Mouse (Mus musculus) E14TG2a.4 (cell line): ENCODE measurements around the gene Il17d.

ENCODE experiments used
- H3K27me3 ChIP-seq: 2 replicates; pipeline ENCODE4 v1.6.1; 2014; ENCODE audit warnings: low read length, control low read depth; ENCODE audit not compliant: insufficient read depth
- H3K36me3 ChIP-seq: 2 replicates; pipeline ENCODE4 v1.6.1; 2014; ENCODE audit warnings: low read length, control low read depth; ENCODE audit not compliant: insufficient read depth
- H3K4me1 ChIP-seq: replicated peaks from 2 replicates; pipeline ENCODE4 v1.6.1; 2014; ENCODE audit warnings: low read depth, low read length, control low read depth
- H3K4me3 ChIP-seq: replicated peaks from 2 replicates; pipeline ENCODE4 v1.5.1; 2014; ENCODE audit warnings: mild to moderate bottlenecking, low read length
- H3K9me3 ChIP-seq: 2 replicates; pipeline ENCODE4 v1.6.1; 2014; ENCODE audit warnings: low read length, control low read depth
- CTCF ChIP-seq: conservative IDR thresholded peaks from 2 replicates; pipeline ENCODE4 v1.5.1; 2014; ENCODE audit warnings: low read length
- NANOG ChIP-seq: IDR thresholded peaks from 2 replicates; pipeline ENCODE4 v1.6.1; 2014; ENCODE audit warnings: borderline replicate concordance, low read length, mixed read lengths
- POU5F1 ChIP-seq: IDR thresholded peaks from 2 replicates; pipeline ENCODE4 v1.6.1; 2014; ENCODE audit warnings: low read length, borderline replicate concordance

Gene Il17d

DNA sequence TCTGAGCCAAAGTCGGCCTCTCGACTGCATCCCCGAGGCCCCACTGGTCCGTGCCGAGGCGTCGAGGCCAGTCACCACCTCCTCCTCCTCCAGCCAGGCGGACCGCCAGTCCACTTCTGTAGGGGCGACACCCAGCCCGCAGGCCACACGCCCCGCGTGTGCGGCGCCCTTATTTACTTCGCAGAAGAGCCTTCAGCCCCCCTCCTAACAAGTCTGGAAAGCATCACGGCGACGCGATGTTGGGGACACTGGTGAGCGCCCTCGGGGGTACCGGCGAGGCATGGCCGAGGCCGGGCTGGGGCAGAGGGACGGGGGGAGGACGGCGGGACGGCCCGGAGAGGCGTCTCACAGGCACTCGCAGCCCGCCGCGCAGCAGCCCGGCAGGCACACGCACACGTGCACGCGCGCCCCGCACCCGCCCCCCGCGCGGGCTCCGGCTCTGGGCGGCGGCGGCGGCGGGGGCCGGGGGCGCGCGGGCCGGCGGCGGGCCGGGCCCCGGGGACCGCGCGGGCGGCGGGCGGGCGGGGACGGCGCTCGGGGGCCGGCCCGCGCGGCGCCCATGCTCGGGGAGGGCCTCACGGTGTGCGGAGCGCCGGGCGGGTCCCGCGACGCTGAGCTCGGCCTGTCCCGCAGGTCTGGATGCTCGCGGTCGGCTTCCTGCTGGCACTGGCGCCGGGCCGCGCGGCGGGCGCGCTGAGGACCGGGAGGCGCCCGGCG, at the start of gene Il17d:
Il17d (plus strand) TSS at position 107 of the 717 bp plus-strand sequence.
- peaks cover 74% of the 10 kb centered on the region for H3K4me1 ChIP-seq
- peak within 1 kb of the TSS; percentile 90 for H3K4me3 ChIP-seq
- no peak for TF ChIP-seq POU5F1
- TF ChIP-seq CTCF, result no peak
- no peak for TF ChIP-seq NANOG
- H3K9me3 ChIP-seq, result no peaks in the 10 kb centered on the region
- no peaks in the 10 kb centered on the region for H3K27me3 ChIP-seq
- peaks cover 33% of the 10 kb centered on the region for H3K36me3 ChIP-seq

DNA sequence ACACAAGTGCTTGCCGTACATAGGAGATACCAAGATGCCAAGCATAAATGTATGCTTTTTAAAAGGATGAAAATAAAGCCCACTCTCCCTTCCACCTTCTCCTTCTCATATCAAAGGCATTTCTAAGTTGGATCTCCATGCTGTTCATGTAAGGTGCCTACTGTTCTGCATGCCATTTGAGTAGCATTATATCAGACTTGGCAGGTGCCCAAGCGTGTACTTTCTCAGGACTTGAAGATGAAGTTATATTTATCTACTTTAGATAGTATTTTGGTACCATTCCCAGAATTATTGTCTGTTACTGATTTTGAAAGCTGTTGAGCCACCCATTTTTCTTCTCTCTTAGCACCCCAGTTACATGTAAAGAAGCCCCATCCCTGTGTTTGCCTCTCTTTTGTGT, 49.5 kb upstream of the Il17d start:
- Histone ChIP-seq H3K36me3 (peaks cover 7% of the 10 kb centered on the region; the same call in 1 of the 2 replicates), H3K4me1 (no peaks in the 10 kb centered on the region), H3K9me3 (no peaks in the 10 kb centered on the region), H3K27me3 (no peaks in the 10 kb centered on the region), H3K4me3 (no peak overlapping the region)
- TF ChIP-seq POU5F1, result no peak
- TF ChIP-seq NANOG, result no peak
- TF ChIP-seq CTCF, result no peak

DNA sequence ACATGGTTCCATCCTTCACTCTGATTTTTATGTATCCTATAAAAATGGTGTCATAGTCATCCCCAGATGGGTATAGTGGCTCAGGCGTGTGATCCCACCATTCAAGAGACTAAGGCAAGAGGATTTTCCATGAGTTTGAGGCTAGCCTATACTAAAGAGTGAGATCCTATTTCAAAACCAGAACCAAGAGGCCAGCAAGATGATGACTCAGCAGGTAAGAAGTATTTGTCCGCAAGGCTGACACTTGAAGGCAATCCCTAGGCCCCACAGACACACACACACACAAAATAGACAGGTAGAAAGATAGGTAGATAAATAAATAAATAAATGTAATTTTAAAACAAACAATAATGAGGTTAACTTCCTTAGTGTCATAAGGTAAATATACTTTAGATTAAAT, 42.3 kb upstream of the Il17d start:
- no peaks in the 10 kb centered on the region for H3K36me3 ChIP-seq
- no peaks in the 10 kb centered on the region for H3K4me1 ChIP-seq
- TF ChIP-seq POU5F1 (no peak), CTCF (no peak), NANOG (no peak)
- H3K27me3 ChIP-seq, result no peaks in the 10 kb centered on the region
- H3K4me3 ChIP-seq, result no peak overlapping the region
- H3K9me3 ChIP-seq, result no peaks in the 10 kb centered on the region

DNA sequence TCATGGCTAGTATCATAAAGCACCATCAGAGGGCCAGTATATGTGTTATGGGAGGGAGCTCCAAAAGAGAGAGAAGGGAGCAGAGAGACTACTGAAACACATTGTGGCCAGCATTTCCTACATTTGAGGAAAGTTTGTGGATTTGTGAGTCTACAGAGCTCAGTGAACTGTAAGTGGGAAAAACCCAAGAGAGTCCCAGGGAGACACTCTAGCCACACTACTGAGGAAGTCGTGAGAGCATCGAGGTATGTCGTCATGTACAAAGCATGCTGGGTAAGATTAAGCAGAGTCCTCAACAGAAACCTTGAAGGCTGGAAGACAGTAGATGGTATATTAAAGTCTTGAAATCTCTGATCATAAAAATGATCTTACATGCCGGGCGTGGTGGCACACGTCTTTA, 40.4 kb upstream of the Il17d start:
- Histone ChIP-seq H3K9me3 (no peaks in the 10 kb centered on the region), H3K4me3 (no peak overlapping the region), H3K4me1 (no peaks in the 10 kb centered on the region), H3K36me3 (no peaks in the 10 kb centered on the region), H3K27me3 (no peaks in the 10 kb centered on the region)
- TF ChIP-seq CTCF (no peak), NANOG (no peak), POU5F1 (no peak)

DNA sequence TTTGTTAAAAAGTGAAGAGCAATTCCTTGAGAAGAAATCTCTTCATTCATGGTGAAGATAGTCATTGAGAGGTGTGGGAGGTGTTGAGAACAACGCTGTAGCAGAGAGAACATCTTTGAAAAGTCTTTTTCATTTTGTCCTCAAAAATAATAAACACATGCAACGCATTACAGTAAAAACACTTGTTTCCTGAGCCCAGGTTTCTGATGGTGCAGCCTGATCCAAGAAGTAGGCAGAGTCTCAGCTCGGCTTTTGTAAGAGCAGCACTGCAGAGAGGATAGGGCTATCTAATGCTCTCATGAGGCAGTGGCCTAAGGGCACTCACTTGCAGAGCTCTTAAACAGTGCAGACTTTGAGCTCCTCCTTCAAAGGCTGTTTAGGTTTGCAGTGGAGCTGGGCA, 34.9 kb upstream of the Il17d start:
- no peaks in the 10 kb centered on the region for H3K36me3 ChIP-seq
- no peak overlapping the region for H3K4me3 ChIP-seq
- TF ChIP-seq POU5F1 (no peak), NANOG (no peak), CTCF (no peak)
- H3K27me3 ChIP-seq, result no peaks in the 10 kb centered on the region
- H3K9me3 ChIP-seq, result no peaks in the 10 kb centered on the region
- H3K4me1 ChIP-seq, result 0 out of 2 replicates have a peak, but pooled peaks cover 3% of the 10 kb centered on the region

DNA sequence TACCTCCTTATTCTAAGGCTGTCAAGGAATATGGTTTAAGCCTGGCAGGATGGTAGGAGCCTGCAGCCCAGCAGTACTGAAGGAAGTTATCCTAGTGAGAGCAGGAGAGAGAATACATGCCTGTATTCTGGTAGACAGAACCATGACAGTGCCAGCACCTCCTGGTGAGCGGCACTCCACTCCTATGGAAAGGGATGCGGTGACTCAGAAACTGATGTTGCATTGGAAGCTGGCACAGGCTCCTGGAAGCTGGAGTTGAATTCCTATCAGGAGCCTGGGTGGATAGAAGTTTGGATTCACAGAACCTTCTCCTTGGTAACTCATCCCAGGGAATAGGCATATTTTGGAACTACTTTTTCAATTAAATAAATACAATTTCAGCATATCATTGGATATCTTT, 30.7 kb upstream of the Il17d start:
- Histone ChIP-seq H3K4me1 (0 out of 2 replicates have a peak, but pooled peaks cover 3% of the 10 kb centered on the region), H3K4me3 (no peak overlapping the region), H3K36me3 (no peaks in the 10 kb centered on the region), H3K9me3 (no peaks in the 10 kb centered on the region), H3K27me3 (no peaks in the 10 kb centered on the region)
- TF ChIP-seq POU5F1 (no peak), CTCF (no peak), NANOG (no peak)

DNA sequence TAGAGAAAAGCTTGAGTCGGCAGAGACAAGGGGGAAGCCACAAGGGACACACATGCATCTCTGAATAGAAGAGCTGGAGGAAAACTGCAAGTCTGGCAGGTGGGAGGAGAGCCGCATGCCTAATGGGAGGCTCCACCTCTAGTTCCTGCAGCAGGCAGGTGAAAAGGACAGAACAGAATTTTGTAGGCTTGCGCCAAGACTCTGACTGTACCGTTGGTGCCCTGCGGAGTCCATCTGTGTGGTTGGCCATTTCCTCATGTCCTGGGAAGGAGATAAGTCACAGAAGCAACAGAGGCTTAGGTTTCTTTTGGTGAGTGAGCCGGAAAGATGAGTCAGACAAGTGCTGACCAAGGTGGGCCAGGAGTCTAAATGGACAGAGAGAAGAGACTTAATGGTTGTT, 20.8 kb upstream of the Il17d start:
- H3K36me3 ChIP-seq, result no peaks in the 10 kb centered on the region
- H3K4me3 ChIP-seq, result no peak overlapping the region
- no peaks in the 10 kb centered on the region for H3K27me3 ChIP-seq
- no peaks in the 10 kb centered on the region for H3K9me3 ChIP-seq
- peaks cover 7% of the 10 kb centered on the region; the same call in 1 of the 2 replicates for H3K4me1 ChIP-seq
- TF ChIP-seq CTCF (no peak), NANOG (no peak), POU5F1 (no peak)

DNA sequence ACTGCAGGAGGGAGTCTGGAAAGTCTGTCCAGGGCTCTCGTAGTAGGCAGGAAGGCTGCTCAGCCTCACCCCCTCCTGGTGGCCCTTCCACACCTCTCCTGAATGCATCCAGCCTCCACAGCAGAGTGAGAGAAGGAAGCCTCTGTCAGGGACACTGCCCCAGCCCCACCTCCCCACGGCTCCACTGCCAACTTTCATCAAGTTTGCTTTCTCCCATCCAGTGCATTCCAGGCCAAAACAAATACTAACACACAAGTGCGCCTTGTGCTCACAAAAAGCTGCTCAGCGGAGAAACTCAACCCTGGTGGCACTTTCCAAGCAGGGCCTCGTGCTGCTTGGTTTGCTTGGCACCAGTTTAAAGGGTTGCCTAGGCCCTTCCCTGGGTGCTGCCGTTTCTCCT, 15.0 kb upstream of the Il17d start:
- Histone ChIP-seq H3K9me3 (no peaks in the 10 kb centered on the region), H3K4me3 (no peak overlapping the region), H3K4me1 (0 out of 2 replicates have a peak, but pooled peaks cover 11% of the 10 kb centered on the region), H3K36me3 (no peaks in the 10 kb centered on the region), H3K27me3 (no peaks in the 10 kb centered on the region)
- TF ChIP-seq POU5F1 (no peak), NANOG (no peak), CTCF (no peak)

DNA sequence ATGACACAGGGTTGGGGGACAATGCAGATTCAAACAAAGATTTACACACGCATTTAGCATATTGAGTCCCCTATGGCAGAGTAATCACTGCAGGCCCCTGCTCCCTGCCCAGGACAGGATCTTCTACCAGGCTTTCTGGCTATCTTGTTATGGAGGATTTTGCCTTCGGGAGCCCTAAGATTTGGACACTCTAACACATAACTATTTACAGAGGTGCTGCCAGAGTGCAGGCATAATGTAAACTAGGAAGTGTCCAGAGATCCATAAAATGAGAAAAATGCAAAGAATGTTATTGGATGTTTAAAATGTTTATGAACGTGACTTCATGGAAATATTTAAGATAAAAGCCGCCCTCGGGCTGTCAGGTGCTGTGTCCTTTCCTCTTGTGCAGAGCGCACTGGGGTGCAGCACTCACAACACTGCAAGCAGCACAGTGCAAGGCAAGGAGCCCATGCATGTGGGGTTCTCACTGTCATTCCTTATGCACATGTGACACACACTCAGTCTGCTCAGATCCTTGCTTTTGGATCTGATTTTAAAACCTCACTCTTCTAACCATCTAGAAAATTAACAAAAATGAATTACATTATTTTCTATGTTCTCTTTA, 9.3 kb upstream of the Il17d start:
- Histone ChIP-seq H3K36me3 (peaks cover 1% of the 10 kb centered on the region; the same call in 1 of the 2 replicates), H3K27me3 (no peaks in the 10 kb centered on the region), H3K4me1 (peaks cover 25% of the 10 kb centered on the region), H3K4me3 (no peak overlapping the region), H3K9me3 (no peaks in the 10 kb centered on the region)
- TF ChIP-seq CTCF, result no peak
- TF ChIP-seq POU5F1, result no peak
